Mouse (Mus musculus) kidney, adult 8-10 months (tissue): ENCODE measurements around the gene Ttc4.

ENCODE experiments used
- DNase-seq, 2 experiments: peaks; one replicate each; pipeline ENCODE4 v3.0.0; 2022

Gene Ttc4

DNA sequence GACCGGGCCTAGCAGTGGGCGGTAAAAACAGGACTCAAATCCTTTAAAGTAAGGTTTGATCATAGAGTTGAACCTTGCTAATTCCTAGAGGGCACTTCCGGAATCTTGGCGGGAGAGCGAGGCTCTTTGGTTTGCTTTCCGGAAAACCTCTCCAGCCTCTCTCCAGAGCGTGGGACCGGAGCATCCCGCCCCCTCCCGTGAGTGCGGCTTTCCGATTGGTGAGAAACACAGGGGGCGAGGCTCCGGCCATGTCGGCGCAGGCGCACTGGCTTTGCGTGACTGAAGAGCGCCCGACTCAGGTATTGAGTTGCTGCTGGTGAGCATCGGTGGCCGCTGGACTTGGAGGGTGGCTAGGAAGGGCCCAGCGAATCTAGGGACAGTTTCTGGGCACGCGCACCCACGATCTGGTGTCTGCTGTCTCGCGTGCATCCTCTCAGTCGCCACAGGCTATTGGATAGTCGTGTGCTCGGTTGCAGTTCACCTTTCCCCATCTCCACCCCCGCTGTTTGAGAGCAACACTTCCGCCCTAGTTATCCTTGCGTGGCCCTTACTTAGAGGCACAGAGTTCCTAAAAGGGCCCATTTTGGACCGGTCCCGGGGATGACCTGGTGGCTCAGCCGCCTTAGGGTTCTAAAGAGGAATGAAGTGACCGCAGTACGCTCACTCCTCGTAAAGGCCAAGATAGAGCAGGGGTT is 27.8 kb downstream of the Ttc4 start, which contains the start of gene Pars2:
Pars2 (plus strand) TSS at position 237 of the 695 bp plus-strand sequence.
- DNase-seq, result peak; percentile 97 to 98

DNA sequence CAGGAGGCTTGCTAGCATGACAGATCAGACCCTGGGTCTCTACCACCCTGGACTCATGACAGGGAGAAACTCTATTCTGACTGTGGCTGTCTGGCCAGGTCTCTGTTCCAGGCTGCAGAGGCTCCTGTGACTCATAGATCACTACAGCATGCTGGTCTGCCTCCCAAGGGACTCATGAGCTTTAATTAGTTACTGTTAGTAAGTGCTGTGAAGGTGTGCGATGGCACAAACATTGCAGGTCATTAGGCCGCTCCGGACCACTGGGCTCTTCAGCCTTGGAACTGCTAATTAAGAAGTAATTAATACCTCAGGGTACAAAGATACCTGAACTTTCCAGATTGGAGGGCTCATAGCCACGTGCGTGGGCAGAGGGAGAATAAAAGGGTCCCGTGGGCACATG is 31.6 kb downstream of the Ttc4 start:
- DNase-seq, result peak in 1 of 2 experiments; percentile 37

GRCm38 (mm10) chr4:106645797-106646196 is 32.9 kb downstream of the Ttc4 start:
- DNase-seq, result no peak

GRCm38 (mm10) chr4:106644218-106644610 is 34.5 kb downstream of the Ttc4 start:
- DNase-seq, result no peak

DNA sequence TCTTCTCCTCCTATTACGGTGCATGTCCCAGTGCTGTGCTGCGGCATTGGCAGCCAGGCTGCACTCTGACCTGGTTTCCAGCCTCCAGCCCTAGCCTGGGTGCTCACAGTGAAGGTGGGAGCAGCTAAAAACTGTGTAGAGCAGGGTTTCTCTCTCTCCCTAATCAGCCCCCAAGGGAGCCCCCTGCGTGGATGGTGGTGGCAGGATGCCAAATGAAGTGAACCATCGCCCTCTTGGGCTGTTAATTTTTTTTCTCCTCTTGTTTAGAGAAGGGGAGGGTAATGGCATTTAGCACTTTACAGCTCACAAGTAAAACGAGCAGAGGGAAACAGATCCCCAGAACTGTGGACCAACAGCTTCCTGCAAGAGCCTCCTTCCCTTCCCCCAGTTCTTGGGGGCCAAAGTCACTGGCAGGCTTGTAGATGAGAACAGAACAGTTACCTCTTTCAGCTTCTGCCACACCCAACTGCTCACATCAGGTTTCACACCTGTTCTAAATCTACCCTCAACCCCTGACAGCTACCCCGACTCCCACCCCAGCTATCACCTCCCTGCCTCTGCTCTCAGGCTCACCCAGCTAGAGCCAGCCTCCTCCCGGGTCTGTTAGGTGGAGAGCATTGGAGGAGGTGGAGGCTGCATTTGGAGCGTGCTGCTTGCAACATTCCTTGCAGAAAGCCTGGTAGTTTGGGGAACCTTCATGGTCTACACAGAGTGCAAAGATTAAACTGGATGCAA is 35.1 kb downstream of the Ttc4 start:
- peak in 1 of 2 experiments; percentile 22 for DNase-seq

- DNase-seq, result no peak
These were observed 44.7 kb downstream of the Ttc4 start for GRCm38 (mm10) chr4:106634086-106634479.

DNA sequence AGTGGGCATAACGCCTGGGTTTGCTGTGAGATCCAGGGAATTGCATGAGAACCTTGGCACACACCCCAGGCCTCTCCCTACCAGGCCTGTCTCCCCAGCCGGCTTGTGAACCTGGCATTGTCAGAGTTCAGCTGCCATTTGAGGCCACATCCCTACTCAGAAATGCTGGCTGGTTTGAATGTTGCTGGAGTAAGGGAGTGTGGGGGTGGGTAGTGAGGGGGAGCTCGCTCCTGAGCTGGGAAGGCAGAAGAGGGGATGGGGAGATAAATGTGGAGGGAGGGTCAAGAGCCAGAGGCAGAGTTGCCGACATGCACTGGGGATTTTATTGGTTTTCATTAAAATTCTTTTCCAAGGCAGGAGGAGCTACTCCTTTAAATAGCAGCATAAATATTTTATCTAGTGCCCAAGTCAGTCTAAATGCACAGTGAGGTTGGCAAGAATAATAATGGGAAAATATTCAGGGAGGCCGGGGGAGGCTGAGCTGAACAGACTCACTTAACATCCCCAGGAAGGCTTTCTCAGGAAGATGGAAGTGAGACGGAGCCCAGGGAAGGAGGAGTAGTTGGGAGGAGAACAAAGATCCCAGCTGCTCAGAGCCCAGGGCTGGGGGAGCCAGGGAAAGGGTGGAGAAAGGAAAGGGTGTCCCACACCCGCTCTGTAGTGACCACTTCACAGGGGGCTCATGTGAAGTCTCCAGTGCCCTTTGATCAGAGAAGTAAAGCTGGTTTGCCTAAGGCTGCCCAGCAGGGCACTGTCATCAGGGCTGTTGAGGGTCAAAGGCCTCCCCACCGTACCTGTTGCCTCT is 45.3 kb downstream of the Ttc4 start:
- no peak for DNase-seq

DNA sequence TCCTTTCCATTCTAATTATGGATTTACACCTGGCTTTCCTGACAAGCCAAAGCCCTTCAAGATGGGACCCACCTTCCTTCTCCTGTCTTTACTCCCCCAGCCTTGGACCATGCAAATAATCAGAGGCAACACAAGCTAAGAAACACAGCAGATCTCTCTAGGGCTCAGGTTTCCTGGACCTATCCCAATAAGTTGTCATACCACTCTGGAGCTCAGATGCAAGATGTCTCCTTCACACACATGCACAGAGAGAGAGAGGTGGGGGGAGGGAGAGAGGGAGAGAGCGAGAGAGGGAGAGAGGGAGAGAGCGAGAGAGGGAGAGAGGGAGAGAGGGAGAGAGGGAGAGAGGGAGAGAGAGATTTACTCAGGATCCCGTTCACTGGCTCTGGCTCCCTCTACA is 46.4 kb downstream of the Ttc4 start:
- no peak for DNase-seq

DNA sequence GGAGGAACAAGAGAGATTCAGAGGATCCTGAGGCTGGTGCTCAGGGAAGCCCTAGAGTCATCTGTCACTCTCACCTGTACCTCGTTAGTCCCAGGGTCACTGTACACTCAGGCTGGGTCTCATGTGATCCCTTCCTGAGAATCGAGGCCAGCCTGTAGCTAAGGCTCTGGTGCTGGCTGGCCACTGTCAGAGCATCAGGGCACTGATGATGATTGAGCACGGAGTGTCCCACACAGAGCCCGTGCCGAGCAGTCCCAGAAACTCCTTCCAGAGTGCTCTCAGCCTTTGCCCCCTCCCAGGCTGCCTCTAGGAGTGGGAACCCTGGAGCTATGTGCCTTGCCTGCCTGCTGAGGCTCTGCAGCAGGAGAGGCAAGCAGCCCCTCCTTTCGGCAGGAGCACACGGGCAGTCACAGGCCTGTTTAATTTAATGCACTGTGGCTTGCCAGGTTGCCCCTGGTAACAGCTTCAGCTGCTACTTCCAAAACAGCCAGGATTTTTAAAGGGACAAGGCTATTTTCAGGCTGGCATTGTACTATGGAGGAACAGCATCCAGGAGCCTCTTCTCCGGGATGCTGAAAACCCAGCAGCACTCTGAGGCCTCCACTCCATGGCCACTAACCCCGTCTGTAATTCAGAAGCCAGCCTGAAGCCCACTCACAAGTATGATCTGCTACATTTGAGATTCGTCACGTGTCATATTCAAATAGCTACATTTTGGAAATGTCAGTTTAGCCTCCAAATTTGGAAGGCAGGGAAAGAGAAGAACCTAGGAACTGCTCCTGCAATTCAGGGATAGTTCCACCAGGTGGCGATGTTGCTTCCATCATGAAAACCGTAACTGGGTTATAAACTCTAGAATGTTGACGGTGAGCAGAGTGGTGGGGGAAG is 48.2 kb downstream of the Ttc4 start:
- peak; percentile 54 to 78 for DNase-seq

- DNase-seq, result no peak
These were observed 49.4 kb downstream of the Ttc4 start for GRCm38 (mm10) chr4:106629374-106629773.

GRCm38 (mm10) chr4:106628650-106629360 is 49.9 kb downstream of the Ttc4 start:
- DNase-seq, result peak; percentile 75 to 84

GRCm38 (mm10) chr4:106627809-106628208 is 50.9 kb downstream of the Ttc4 start:
- peak in 1 of 2 experiments; percentile 22 for DNase-seq

- no peak for DNase-seq
These were observed 54.5 kb downstream of the Ttc4 start for GRCm38 (mm10) chr4:106624271-106624670.

DNA sequence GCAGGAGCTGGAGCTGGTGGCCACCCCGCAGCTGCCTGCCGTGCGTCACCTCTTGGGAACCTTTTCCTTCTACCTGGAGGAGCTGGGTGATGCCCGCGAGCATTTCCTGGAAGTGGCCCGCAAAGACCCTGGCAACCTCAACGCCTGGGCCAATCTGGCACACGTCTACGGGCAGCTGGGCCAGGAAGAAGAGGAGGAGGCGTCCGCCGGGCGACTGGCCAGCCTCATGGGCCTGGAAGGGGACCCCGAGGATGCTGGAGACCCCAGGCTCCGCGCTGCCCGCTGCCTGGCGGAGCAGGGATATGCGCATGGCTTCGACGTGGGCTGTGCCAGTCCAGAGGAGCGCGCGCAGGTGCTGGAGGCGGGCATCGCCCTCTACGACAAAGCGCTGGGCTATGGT is 56.0 kb downstream of the Ttc4 start:
- no peak for DNase-seq

DNA sequence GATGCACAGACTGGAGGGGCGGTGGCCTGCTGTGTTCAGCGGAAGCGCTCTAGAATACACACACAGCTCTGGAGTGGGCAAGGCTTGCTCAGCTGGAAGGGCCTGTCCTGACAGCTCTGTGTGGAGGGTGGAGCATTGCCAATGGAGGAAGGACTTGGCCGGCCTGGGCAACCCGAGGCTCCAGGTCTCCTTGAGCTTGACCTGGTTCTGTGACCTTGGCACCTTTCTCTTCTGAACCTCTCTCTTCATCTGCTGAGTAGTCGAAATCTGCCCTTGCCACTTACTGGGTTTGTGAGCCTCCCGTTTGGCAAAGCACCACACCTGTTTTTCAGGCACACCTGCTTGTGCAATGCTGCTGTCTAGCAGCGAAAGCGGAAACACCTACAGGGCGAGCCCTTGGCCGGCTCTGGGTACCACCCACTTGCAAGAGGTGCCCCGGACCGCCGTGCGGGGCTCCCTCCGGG is 56.7 kb downstream of the Ttc4 start, which contains the start of gene Ttc22:
Ttc22 (plus strand) TSS at position 403 of the 464 bp plus-strand sequence.
- peak; percentile 87 to 90 for DNase-seq

DNA sequence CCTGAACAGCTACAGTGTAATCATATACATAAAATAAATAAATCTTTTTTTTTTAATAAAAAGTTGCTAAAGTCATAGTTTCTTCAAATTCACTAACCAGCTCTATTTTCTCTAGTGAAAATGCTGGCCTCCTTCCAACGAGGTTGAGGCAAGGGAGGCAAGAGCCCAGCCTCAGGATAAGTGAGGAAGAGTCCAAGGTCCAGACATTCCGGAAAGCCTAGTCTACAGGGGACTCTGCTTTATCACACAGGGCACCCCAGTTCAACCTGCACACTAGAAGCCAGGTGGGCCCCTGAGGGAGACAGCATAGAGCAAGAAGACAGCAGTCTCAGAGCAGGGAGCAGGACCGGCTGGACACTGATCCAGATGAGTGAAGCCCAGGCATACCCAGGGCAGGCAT is 57.3 kb downstream of the Ttc4 start:
- peak; percentile 59 to 67 for DNase-seq

DNA sequence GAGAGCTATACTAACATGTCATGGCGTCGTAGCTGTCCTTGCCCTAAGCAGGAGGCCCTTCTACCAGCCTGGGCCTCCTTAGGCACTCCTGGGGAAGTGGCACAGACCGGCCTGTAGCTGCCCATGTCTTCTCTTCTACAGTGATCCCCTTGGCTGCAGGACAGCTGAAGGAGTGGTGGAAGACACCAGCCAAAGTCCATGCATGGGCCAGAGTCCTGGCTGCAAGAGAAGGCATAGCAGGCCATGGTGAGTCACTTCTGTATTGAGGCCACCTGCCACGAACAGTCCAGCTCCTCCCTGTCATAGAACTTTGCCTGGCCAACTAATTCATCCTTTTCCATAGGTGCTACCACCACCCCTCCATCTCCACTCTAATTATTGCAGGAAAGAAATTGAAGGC is 59.8 kb downstream of the Ttc4 start:
- DNase-seq, result peak in 1 of 2 experiments; percentile 38

DNA sequence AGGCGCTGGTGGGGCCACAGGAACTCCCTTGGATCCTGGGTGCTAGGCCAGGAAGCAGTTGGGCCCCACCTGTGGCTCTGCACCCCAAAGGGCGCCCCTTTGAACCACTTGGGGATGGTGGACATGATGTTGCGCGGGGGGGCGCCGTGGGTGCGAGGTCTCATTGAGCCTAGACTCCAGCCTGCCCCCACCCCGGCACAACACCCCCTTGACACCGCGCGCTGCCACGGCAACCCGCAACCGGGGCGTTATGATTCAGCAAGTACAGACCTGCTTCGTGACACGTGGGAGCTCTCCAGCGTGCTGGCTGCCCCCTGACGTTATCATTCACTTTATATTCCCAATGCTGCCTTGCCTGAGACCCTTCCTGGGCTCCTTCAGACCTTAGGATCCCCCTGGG is 61.7 kb downstream of the Ttc4 start, which contains the start of gene Lexm:
Lexm (minus strand) TSS at position 186 of the 400 bp plus-strand sequence.
- DNase-seq, result no peak

GRCm38 (mm10) chr4:106615637-106616036 is 63.1 kb downstream of the Ttc4 start:
- no peak for DNase-seq

DNA sequence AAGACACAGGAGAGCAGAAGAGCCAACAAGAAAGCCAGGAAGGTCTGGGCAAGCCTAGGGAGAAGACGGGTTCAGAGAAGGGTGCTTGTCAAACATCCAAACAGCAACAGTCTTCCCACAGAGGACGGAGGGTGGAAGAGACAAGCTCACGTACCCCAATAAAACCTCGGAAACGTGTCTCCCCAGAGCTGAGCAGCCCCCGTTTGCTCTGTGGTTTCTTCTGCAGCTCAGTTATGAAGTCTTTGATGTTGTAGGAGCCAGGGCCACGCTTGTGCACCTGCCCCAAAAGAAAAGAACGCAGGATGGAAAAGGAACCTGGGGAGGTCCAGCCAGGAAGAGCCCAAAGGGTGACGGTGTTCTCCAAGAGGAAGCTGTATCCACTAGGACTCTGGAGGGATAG is 63.9 kb downstream of the Ttc4 start:
- DNase-seq, result no peak

- peak; percentile 42 to 73 for DNase-seq
These were observed 64.5 kb downstream of the Ttc4 start for GRCm38 (mm10) chr4:106614180-106614797.
